Mouse (Mus musculus) forebrain, embryonic 12.5 days (tissue): ENCODE results near the gene Rpl10a. TPM values are rescaled to one million over a fixed set of nuclear protein-coding genes. Genes with fewer than 3 reads are reported as not detected.
"Not testable (repeated sequence)": the region's sequence is repeated elsewhere in the genome, so short reads cannot be mapped to it uniquely, and the experiment has no call there.

Source experiments
- ATAC-seq: fragments of 200-750 bp; cut with Nextera tagmentation; 2 replicates; pipeline ENCODE4 v1.8.0; 2017; ENCODE audit warnings: moderate TSS enrichment; ENCODE audit not compliant: low FRiP score
- H3K27ac ChIP-seq: fragments of 300-500 bp; sonication (generic); 2 replicates; pipeline ENCODE4 v1.5.1; 2016; ENCODE audit warnings: mild to moderate bottlenecking
- H3K27me3 ChIP-seq: fragments of 300-500 bp; sonication (generic); 2 replicates; pipeline ENCODE4 v1.6.1; 2016; ENCODE audit warnings: mild to moderate bottlenecking
- H3K36me3 ChIP-seq: fragments of 300-500 bp; sonication (generic); replicated peaks from 2 replicates; pipeline ENCODE4 v1.6.1; 2016; ENCODE audit warnings: mild to moderate bottlenecking
- H3K4me1 ChIP-seq: fragments of 300-500 bp; sonication (generic); 2 replicates; pipeline ENCODE4 v1.6.1; 2016
- H3K4me2 ChIP-seq: fragments of 300-500 bp; sonication (generic); 2 replicates; pipeline ENCODE4 v1.6.1; 2016; ENCODE audit warnings: mild to moderate bottlenecking, moderate library complexity
- H3K4me3 ChIP-seq: fragments of 300-500 bp; sonication (generic); replicated peaks from 2 replicates; pipeline ENCODE4 v1.5.1; 2016; ENCODE audit warnings: mild to moderate bottlenecking
- H3K9ac ChIP-seq: fragments of 300-500 bp; sonication (generic); 2 replicates; pipeline ENCODE4 v1.6.1; 2016; ENCODE audit warnings: mild to moderate bottlenecking
- H3K9me3 ChIP-seq: fragments of 300-500 bp; sonication (generic); 2 replicates; pipeline ENCODE4 v1.6.1; 2016
- WGBS: fragments of 180-500 bp; shearing (Covaris S2); methylation state at CpG from one replicate; pipeline ENCODE4 v1.1.7; 2016; 5-methylcytosine and 5-hydroxymethylcytosine counted together
- polyA plus RNA-seq: library from polyadenylated mRNA; unstranded; fragments of >200 nt; fragmentation: Nextera tagmentation; extraction: Ambion mirVana; gene quantifications from 2 replicates; pipeline ENCODE4 v1.2.1, GENCODE M21; 2016

The Rpl10a gene
- polyA plus RNA-seq, 1 experiment from 2014 or later: 384 TPM

DNA sequence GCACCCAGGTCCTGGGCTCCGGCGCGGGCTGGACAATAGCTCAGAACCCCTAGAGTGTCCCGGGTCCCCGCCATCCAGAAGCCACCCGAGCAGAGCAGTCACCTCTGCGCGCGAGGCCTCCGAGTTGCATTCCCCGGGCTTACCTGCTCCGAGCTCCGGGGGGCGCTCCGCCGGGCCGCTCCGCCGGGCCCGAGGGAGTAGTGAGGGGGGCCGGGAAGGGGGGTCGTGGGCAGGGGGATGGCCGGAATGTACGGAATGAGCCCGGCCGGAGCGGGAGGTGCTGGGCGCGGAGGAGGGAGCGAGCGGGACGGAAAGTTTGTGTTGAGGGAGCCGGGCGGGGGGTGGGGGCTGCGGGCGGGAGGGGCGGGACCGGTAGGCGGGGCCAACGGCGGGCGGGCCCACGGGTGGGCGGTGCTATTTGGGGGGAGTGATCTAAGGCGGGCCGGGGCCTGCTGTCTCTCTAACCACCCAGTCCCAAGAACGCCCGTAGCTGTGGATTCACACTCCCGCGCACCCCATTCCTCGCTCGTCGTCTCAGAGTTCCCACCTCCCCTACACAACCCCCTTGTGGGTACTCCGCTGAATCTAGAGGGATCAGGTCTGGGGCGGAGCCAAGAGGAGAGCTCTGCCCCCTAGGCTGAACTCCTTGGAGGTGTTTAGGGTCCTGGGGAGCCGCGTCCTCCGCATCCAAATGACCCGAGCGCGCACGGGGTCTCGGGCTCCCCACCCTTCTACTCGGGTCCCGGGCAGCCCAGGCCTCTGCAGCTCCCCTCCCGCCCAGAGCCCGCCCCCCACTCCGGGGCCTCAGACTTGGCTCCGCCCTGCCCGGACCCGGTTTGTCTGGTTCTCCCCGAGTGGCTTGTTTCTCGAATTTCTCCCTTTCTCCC is 22.4 kb downstream of the Rpl10a start, which contains the start of gene Tead3:
Gene Tead3, minus strand, starts transcription at position 352 of the 887 bp plus-strand sequence.
- H3K4me3 ChIP-seq: peak within 1 kb of the TSS; percentile 76
- WGBS: under 1% methylated on average over 63 of the region's 73 CpGs
- peak within 1 kb of the TSS; percentile 82 for H3K27ac ChIP-seq
- peak within 1 kb of the TSS; percentile 81 for H3K9ac ChIP-seq
- no peaks in the 10 kb centered on the region for H3K9me3 ChIP-seq
- H3K36me3 ChIP-seq: no peaks in the 10 kb centered on the region
- peaks cover 41% of the 10 kb centered on the region for H3K27me3 ChIP-seq
- peaks cover 42% of the 10 kb centered on the region for H3K4me1 ChIP-seq
- peak; percentile 88 for ATAC-seq
- peak within 1 kb of the TSS; percentile 88 for H3K4me2 ChIP-seq

DNA sequence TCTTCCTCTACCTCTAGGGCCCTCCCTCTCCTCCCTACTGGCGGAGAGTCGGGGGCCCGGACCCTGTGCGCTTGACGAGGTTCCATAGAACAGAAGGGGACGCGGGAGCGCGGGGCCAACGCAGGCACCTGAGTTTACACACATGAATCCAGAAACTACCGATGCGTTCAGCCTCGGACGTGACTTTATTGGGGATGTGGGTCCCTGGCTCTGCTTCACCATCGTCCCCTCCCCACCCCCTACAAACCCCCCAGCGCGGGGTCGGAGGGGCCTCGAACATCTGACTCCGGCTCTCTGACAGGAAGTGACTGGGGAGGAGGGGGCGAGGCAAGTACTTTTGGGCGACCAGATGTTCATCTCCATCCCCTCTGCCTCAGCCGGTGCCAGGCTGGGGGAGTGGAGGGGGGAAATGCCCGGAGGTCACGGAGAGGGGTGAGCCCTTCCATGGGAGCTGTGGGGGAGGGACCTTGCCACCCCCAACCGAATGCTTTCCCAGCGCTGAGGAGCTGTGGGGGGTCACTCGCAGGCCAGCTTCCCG is 23.2 kb downstream of the Rpl10a start:
- peak overlapping the region; percentile 81 for H3K9ac ChIP-seq
- H3K4me1 ChIP-seq: peaks cover 35% of the 10 kb centered on the region
- no peak; the same call in none of the 2 replicates for ATAC-seq
- H3K4me3 ChIP-seq: peak overlapping the region; percentile 76
- peak overlapping the region; percentile 82 for H3K27ac ChIP-seq
- no peaks in the 10 kb centered on the region for H3K9me3 ChIP-seq
- H3K27me3 ChIP-seq: peaks cover 48% of the 10 kb centered on the region
- 1% methylated on average over 29 of the region's 29 CpGs for WGBS
- no peaks in the 10 kb centered on the region for H3K36me3 ChIP-seq
- peak overlapping the region; percentile 88 for H3K4me2 ChIP-seq

DNA sequence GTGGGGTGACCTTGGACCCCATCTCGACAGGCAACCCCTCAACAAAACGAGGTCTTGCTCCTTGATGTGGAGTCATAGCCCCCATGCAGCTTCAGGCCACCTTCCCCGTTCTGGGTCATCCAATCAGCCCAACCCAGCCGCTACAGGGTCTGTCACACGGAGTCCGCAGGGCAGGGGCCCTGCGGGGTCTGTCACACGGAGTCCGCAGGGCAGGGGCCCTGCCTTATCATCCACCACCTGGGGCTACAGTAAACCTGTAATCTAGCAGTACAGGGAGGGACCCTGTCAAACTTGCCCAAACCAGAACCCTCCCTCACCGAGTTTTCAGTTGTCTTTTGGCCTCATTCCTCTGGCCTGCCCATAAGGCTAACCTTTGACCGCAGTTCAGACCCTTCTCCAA is 23.7 kb downstream of the Rpl10a start:
- no peak for ATAC-seq
- H3K36me3 ChIP-seq: no peaks in the 10 kb centered on the region
- no peak overlapping the region for H3K9ac ChIP-seq
- H3K9me3 ChIP-seq: no peaks in the 10 kb centered on the region
- peaks cover 48% of the 10 kb centered on the region for H3K27me3 ChIP-seq
- H3K4me2 ChIP-seq: peak overlapping the region; percentile 88; the same call in 1 of the 2 replicates
- no peak overlapping the region for H3K4me3 ChIP-seq
- WGBS: 15% methylated on average over 11 of the region's 11 CpGs
- peaks cover 35% of the 10 kb centered on the region for H3K4me1 ChIP-seq
- H3K27ac ChIP-seq: no peak overlapping the region

DNA sequence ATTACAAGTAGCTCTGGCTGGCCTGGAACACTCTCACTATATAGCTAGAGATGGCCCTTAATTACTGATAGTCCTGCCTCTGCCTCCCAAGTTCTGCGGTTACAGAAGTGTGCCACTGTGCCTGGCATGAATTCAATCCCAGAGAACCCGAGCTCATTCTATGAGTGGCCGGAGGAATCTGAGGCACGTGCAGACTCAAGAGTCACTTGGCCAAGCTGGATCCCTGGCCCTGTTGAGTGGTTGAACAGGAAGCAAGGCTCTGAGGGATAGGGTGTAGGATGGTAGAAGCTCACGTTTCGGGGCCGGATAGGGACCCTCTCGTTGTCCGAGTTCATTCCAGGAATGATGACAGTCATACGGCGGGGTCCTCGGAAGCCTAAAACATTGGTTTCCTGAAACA is 27.6 kb downstream of the Rpl10a start:
- Histone ChIP-seq H3K4me2 (no peak overlapping the region), H3K36me3 (no peaks in the 10 kb centered on the region), H3K9me3 (no peaks in the 10 kb centered on the region), H3K9ac (no peak overlapping the region), H3K4me3 (no peak overlapping the region), H3K27me3 (peaks cover 72% of the 10 kb centered on the region), H3K4me1 (peaks cover 10% of the 10 kb centered on the region), H3K27ac (no peak overlapping the region)
- ATAC-seq: no peak
- 87% methylated on average over 12 of the region's 12 CpGs for WGBS

DNA sequence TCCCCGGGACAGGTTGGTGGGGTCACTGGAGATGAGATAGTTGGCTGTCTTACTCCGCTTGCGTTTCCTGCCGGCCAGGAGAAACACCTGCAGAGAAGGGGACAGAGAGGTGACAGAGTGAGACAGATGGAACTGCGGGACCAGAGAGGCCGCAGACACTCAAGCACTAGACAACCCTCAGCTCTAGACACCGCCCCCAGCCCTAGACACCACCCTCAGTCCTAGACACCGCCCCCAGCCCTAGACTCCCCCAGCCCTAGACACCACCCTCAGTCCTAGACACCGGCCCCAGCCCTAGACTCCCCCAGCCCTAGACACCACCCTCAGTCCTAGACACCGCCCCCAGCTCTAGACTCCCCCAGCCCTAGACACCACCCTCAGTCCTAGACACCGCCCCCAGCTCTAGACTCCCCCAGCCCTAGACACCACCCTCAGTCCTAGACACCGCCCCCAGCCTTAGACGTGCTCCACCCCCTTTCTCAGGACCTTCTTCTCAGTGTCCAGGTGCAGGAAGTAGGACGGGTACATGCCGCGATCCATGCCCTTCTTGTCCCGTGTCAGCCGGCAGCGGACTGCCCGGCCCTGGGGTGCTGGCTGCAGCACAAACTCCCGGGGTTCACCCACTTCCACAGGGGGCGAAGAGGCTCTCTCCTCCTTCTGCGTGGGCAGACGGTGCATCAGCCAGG is 30.4 kb downstream of the Rpl10a start:
- not testable (repeated sequence) for H3K9me3 ChIP-seq, H3K27ac ChIP-seq, H3K4me2 ChIP-seq, H3K4me3 ChIP-seq, H3K36me3 ChIP-seq, H3K9ac ChIP-seq, ATAC-seq
- peaks cover 15% of the 10 kb centered on the region for H3K4me1 ChIP-seq
- H3K27me3 ChIP-seq: peaks cover 72% of the 10 kb centered on the region
- 14% methylated on average over 24 of the region's 24 CpGs for WGBS

DNA sequence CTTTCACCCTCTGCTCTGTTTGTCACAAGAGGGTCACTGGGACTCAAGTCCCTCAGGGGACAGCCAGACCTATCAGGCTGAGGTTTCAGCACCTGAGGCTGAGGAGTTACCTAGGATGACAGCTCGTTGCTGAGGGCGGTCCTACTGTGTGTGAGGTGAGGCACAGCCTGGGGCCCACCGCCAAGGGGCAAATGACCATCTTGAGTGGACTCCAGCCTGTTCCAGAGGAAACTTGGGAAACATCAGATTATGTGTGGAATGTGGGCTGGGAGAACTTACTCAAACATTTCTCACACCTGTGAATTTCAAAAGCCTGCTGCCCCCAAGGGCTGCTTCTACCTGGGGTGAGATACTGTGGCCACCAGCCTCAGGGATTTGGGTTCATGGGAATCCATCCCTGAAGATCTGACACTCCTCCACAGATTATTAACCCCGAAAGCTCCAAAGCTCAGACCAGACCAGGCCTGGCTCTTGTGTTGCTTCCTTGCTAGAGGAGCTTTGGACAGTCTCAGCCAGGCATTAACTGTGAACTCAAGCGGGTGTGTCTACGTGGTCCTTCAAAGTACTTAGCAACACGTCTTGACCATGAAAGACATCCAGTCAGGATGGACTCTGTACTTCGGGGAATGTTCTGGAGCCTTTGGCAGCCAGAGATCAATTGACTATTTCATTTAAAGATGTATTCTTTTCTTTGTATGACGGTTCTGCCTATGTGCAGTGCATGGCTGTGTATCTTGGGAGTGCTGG is 32.4 kb downstream of the Rpl10a start:
- no peak for ATAC-seq
- no peak overlapping the region for H3K4me3 ChIP-seq
- no peak overlapping the region for H3K9ac ChIP-seq
- 80% methylated on average over 9 of the region's 9 CpGs for WGBS
- no peak overlapping the region for H3K4me2 ChIP-seq
- H3K27ac ChIP-seq: no peak overlapping the region
- no peaks in the 10 kb centered on the region for H3K9me3 ChIP-seq
- peaks cover 25% of the 10 kb centered on the region for H3K4me1 ChIP-seq
- H3K36me3 ChIP-seq: no peaks in the 10 kb centered on the region
- peaks cover 87% of the 10 kb centered on the region for H3K27me3 ChIP-seq

DNA sequence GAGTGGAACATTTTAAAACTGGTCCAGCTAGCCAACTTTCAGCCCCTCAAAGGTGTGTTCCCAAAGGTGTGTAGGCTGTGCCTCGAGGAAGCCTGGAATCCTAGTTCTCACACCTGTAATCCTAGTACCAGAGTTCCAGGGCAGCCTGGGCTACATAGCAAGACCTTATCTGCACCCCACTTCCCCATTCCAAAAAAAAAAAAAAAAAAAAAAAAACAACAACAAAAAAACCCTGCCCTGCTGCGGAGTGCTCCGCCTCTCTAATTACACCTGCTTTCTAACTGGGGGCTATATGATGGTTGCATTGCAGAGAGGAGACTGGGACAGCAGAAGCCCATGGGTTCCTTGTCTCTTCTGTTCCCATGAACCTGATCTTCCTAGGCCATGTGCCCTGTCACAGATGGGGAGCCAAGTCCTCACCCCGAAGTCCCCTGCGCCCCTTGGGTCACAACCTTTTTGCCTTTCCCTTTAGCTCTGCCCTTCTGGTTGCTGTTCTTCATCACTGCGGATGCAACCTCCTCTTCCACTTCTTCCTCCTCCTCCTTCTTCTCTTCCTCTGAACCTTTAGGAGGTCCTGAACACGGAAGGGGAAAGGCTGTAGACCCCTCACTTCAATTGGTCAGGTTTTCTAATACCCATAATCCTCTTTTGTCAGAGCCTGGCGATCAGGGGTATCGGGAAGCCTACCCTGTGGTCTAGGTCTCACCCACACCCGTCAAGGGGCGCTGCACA is 33.8 kb downstream of the Rpl10a start:
- Histone ChIP-seq H3K9ac (peak overlapping the region; percentile 47; the same call in 1 of the 2 replicates), H3K36me3 (no peaks in the 10 kb centered on the region), H3K9me3 (no peaks in the 10 kb centered on the region), H3K4me1 (peaks cover 25% of the 10 kb centered on the region), H3K27ac (no peak overlapping the region), H3K4me3 (peak overlapping the region; percentile 28), H3K4me2 (peak overlapping the region; percentile 54), H3K27me3 (peaks cover 85% of the 10 kb centered on the region)
- no peak for ATAC-seq
- WGBS: 38% methylated on average over 11 of the region's 11 CpGs

DNA sequence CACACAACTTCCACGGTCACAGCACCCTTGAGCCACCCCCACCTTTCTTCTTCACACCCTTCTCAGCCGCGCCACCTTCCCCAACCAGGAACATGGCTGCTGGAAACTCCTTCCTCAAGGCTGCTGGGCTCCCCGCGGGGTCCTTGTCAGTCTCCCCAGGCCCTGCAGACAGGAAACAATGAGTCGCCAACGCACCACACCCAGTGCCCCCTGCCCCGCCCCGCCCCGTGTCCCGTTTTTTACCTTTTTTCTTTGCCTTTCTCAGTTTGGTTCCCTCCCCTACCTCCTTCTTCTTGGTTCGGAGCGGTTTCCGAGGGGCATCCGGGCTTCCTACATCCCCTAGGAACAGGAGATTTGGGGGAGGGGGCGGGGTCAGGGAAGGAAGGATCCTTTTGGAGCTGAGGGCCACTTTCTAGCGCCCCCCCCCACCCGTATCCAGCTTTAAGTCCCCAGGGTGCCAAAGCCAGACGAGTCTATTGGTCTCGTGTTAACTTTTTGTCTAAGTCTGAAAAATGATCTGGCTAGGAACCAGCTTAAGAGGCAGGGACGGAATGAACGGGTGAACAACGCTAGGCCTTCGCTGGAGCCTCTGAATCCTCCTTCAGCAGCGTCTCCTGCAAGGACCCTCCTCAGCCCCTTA is 34.5 kb downstream of the Rpl10a start:
- Histone ChIP-seq H3K36me3 (no peaks in the 10 kb centered on the region), H3K9ac (peak overlapping the region; percentile 47), H3K27ac (no peak overlapping the region), H3K9me3 (no peaks in the 10 kb centered on the region), H3K27me3 (peaks cover 83% of the 10 kb centered on the region), H3K4me3 (peak overlapping the region; percentile 28), H3K4me2 (peak overlapping the region; percentile 54), H3K4me1 (peaks cover 25% of the 10 kb centered on the region)
- under 1% methylated on average over 24 of the region's 25 CpGs for WGBS
- no peak for ATAC-seq

DNA sequence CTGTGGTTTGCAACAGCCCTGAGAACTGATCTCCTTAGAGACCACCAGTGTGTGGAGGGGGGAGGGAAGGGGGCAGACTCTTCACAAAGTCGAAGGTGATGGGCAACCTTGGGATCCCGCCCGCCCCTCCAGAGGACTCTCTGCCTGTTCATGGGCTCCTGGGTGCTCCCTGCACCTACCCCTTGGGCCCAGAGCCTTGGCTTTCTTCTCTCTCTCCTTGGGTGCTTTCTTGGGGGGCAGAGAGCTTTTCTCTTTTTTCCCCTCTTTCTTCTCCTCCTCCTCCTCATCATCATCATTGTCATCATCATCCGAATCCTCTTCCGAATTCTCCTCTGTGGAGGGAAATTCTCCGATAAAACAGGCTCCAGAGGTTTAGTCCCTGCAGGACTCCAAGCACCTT is 35.2 kb downstream of the Rpl10a start:
- WGBS: 6% methylated on average over 6 of the region's 6 CpGs
- ATAC-seq: no peak
- Histone ChIP-seq H3K27ac (no peak overlapping the region), H3K4me3 (no peak overlapping the region), H3K36me3 (no peaks in the 10 kb centered on the region), H3K4me1 (peaks cover 28% of the 10 kb centered on the region), H3K27me3 (peaks cover 76% of the 10 kb centered on the region), H3K4me2 (peak overlapping the region; percentile 54; the same call in 1 of the 2 replicates), H3K9ac (no peak overlapping the region), H3K9me3 (no peaks in the 10 kb centered on the region)

DNA sequence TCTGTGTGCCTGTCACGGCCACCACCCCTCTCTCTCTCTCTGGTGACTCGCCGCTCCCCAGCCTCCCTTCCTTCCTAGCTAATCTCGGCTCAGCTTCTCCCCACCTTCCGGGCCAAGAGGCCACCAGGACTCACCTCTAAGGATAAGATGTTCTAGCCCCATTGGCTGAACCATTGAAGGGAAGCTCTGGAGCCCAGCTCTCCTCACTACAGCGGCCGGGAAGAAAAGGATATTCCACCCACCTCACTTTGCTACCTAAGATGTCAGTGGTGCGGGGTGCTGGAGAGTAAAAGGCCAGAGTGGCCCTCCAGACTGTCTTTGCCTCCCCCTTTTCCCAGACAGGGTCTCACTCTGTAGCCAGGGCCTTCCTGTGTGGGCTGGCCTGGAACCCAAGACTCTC is 36.9 kb downstream of the Rpl10a start, which contains the start of gene Tulp1:
Gene Tulp1, minus strand, starts transcription at position 101 of the 400 bp plus-strand sequence.
- H3K36me3 ChIP-seq: no peaks in the 10 kb centered on the region
- H3K27me3 ChIP-seq: peaks cover 60% of the 10 kb centered on the region
- H3K4me2 ChIP-seq: peak within 1 kb of the TSS; percentile 46
- no peak within 1 kb of the TSS for H3K9ac ChIP-seq
- WGBS: 20% methylated on average over 8 of the region's 8 CpGs
- ATAC-seq: no peak
- no peak within 1 kb of the TSS for H3K27ac ChIP-seq
- H3K4me1 ChIP-seq: peaks cover 28% of the 10 kb centered on the region
- H3K9me3 ChIP-seq: no peaks in the 10 kb centered on the region
- H3K4me3 ChIP-seq: peak within 1 kb of the TSS; percentile 24

DNA sequence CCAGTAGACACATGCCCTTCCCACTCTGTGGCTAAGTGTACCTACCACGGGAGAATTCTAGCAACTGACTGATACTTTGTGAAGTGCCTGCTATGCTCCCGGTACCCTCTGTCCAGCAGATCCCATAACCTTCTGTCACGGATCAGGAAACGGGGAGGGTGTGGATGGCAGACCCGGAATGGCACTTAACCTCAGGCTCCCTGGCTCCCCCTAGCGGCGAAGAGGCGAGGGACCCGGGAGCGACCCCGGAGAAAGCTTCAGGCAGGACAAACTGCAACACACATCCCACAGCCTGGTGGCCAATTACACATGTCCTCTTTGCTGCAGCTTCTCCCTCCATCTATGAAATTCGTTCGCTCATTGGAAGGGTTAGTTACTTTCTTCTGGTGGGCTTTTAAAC is 40.2 kb downstream of the Rpl10a start:
- no peak overlapping the region for H3K27ac ChIP-seq
- peaks cover 16% of the 10 kb centered on the region for H3K4me1 ChIP-seq
- H3K27me3 ChIP-seq: peaks cover 31% of the 10 kb centered on the region
- 6% methylated on average over 13 of the region's 13 CpGs for WGBS
- H3K4me2 ChIP-seq: no peak overlapping the region
- no peak overlapping the region for H3K4me3 ChIP-seq
- ATAC-seq: no peak
- H3K36me3 ChIP-seq: no peaks in the 10 kb centered on the region
- H3K9ac ChIP-seq: no peak overlapping the region
- no peaks in the 10 kb centered on the region for H3K9me3 ChIP-seq
